Mouse (Mus musculus) spleen, postnatal 36 days (tissue): ENCODE measurements around the gene Sox10.

Experiments used
- DNase-seq, 2 experiments: peaks; one replicate each; pipeline ENCODE4 v3.0.0; 2022; ENCODE audit warnings: low spot score in 2 of 2, mixed read lengths in 1 of 2

Sox10 gene

GRCm38 (mm10) chr15:79162301-79162700, 2.7 kb downstream of the Sox10 start:
- no peak for DNase-seq

DNA sequence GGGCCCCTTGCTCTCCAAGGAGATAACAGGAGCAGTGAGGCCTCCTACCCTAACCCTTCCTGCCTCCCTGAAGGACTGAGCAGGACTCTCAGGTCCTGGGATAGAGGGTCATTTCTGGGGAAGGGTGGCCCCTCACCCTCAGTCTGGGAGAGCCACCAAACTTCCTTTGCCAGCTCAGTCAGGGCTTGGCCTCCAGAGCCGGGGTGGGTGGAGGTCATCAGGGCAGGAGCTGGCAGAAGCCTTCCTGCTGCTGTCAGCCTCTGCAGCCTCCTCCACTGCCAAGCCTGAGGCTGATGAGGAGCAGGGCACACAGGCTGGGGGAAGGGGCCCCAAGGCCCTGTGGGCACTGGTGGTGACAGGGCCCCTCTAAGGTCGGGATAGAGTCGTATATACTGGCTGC, 9.5 kb downstream of the Sox10 start:
- DNase-seq = no peak

GRCm38 (mm10) chr15:79152709-79153108, 12.3 kb downstream of the Sox10 start:
- DNase-seq = no peak

DNA sequence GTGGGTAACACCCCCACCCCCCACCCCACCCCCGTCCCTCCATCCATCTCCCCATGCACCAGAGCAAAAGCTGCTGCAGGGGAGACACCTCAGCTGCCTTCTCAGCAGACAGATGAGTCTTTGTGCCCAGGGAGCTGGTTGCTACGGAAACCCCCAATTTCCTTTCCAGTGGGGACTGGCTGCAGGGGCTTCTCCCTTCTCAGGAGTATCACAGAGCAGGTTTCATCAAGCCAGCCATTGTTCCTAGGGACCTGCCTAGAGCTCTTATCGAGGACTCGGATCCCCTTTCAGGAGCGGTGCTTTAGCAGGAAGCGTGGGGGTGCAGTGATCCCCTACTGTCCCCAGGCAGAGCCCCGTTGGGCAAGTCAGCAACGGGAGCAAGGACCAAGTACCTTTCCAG, 13.2 kb downstream of the Sox10 start:
- DNase-seq = no peak

- peak; percentile 47 to 49 for DNase-seq
Measured at GRCm38 (mm10) chr15:79148533-79148932, 16.5 kb downstream of the Sox10 start.

- no peak for DNase-seq
Measured at GRCm38 (mm10) chr15:79145522-79145921, 19.5 kb downstream of the Sox10 start.

DNA sequence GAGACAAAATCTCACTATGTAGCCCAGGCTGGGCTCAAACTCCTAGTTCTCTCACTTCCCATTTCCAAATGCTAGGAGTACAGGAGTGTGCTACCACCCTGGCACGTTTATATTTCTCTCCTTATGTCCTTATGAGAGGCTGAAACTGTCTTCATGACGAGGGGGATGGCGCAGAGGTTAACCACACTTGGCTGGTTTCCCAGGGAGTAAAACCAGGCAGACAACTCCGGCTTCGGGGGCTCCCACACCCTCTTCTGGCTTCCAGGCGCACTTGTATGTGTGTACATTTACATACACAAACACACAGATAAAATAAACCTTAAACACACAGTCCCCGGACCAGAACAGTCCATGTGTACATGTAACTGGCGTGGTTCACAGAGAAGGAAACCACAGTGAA, 21.0 kb downstream of the Sox10 start:
- DNase-seq = no peak

GRCm38 (mm10) chr15:79143316-79143715, 21.7 kb downstream of the Sox10 start:
- DNase-seq = no peak

DNA sequence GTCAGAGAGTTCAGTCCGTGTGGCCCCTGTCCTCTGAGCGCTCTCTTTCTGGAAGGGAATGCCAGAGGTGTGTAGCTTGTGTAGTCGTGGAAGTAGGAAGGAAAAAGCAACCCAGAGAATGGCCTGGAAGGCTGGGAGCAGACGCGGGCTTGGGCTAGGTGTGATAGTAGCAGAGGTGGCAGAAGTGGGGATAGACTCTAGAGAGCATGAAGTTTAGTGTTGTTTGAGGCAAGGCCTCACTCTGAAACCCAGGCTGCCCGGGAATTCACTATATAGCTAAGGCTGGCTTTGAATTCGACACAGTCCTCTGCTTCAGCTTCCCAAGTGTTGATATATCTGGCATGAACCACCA, 23.5 kb downstream of the Sox10 start:
- DNase-seq = no peak

DNA sequence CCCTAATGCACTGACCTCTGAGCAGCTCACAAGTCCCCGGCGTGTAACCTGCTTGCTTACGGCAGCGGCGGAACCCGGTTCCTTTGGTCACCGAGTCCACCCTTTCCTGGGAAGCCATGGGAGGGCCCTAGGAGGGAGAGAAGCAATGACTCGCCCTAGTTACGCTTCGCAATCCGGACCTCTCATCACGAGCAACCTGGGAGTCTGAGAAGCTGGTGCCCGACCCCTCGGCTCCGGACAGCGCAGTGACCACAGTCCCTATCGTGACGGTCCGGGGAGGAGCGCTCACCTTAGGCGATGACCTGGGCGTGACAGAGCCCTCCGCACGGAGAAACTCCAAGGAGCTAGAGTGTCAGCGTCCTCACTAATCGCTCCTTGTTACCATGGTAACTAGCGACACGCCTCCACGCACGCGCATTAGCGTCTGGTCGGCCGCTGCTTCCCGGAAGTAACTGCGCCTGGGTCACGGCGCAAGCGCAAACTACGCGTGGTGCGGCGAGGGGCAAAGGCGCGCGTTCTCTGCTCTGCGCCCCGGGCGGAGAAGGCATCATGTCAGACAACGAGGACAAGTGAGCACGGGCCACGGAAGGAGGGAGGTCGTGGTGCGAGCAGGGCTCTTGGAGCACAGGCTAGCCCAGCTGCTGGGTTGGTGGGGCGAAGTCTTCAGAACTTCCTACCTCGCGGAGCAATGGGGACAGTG, 24.0 kb downstream of the Sox10 start, which contains the start of the genes Polr2f and 1700088E04Rik:
Gene Polr2f (plus strand): TSS at position 144 of the 700 bp plus-strand sequence.
Gene 1700088E04Rik (minus strand): TSS at position 388 of the 700 bp plus-strand sequence.
- peak; percentile 90 to 93 for DNase-seq

GRCm38 (mm10) chr15:79139640-79140039, 25.4 kb downstream of the Sox10 start:
- no peak for DNase-seq

GRCm38 (mm10) chr15:79135783-79136575, 29.1 kb downstream of the Sox10 start:
- DNase-seq = no peak

- DNase-seq = no peak
Measured at GRCm38 (mm10) chr15:79135332-79135731, 29.7 kb downstream of the Sox10 start.

- DNase-seq = no peak
Measured at GRCm38 (mm10) chr15:79134496-79135270, 30.4 kb downstream of the Sox10 start.

- no peak for DNase-seq
Measured at GRCm38 (mm10) chr15:79133191-79133661, 31.8 kb downstream of the Sox10 start.

- no peak for DNase-seq
Measured at GRCm38 (mm10) chr15:79131442-79131841, 33.6 kb downstream of the Sox10 start.

DNA sequence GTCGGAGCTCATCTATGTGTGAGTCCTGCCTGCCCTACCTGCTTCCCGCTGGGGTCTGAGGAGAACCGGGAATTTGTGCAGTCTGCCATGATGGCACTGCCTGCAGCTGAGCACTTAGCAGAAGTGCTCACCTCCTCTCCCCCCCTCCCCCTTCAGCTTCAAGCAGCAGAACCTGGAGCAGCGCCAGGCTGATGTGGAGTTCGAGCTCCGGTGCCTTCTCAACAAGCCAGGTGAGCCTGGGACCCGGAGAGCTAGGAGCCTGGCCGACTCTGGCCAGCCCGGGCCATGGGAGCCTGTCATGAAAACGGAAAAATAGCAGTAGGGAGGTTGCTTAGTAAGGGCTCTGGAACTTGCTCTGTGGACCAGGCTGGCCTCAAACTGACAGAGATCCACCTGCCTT, 34.3 kb downstream of the Sox10 start:
- no peak for DNase-seq

GRCm38 (mm10) chr15:79129311-79129710, 35.7 kb downstream of the Sox10 start:
- no peak for DNase-seq

GRCm38 (mm10) chr15:79128208-79128607, 36.8 kb downstream of the Sox10 start:
- DNase-seq = no peak

DNA sequence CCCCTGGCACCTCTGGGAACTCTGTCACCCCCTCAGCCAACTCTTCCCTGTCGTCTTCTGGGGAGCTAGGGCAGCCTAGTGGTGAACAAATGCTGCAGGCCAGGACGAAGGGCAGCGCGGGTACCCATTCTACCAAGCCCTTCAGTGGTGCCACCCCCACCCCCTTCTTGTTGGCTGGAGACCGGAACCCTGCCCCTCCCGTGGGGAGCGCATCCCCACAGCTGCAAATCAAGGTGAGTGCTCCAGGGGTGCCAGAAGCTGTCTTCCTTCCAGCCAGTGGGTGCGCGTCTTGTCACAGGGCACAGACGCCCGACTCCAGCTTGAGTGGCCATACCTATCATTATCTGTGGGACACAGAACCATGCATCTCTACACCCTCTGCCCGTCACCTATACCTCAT, 37.9 kb downstream of the Sox10 start:
- no peak for DNase-seq

DNA sequence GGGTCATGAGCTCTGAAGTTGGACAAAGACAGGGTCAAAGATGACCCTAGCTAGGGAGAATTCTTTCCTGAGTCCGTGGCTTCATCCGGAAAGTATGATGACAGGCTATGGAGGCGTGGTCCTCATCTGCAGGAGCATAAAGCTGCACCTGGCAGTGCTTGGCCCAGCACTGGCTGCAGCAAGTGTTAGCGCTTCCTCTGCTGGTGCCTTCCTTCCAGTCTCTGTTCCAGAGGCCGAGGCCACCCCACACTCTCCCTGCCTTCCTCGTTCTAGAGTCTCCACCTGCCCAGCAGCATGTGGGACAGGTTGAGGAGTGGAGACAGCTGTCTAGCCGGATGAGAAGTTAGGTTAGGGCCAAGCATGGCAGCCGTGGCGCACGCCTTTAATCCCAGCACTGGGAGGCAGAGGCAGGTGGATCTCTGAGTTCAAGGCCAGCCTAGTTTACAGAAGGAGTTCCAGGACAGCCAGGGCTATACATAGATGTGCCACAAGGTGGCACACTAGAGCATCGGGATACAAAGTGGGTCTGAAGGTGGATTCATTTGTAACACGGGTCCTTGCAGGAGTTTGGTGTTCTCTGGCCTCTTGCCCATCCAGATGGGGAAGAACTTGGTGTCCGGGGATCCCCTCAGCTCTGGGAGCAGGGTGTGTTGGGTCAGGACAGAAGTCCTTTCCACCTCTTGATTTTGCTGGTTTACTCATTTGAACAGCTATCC, 38.7 kb downstream of the Sox10 start:
- DNase-seq = no peak
